Mouse (Mus musculus) thymus, postnatal 14 days (tissue): ENCODE results near the gene Aldh1a2.
A peak's percentile ranks its signal among the peaks of the same experiment; 100 is the strongest.

Experiments
- DNase-seq: peaks from one replicate; pipeline ENCODE4 v3.0.0; 2021

Aldh1a2 gene

GRCm38 (mm10) chr9:71290730-71291129, 75.1 kb downstream of the Aldh1a2 start:
- no peak for DNase-seq

DNA sequence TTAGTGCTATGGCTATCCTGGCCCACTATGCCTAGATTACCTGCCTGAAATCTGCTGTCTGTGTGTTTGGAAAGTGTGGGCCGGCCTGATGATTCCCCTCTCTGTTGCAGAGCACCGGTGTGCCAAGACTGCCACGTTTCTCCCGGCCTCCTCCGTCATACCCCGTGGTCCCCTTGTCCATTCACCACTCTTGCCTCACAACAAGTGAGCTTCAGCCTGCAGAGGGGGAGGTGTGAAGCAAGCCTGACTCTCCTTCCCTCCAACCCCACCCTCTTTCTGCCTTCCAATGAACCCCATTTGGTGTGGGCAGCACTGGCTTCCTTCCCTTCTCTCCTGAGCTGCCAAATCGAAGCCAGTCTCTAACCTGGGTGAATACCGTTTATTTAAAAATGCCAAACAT, 79.9 kb downstream of the Aldh1a2 start:
- DNase-seq: no peak

DNA sequence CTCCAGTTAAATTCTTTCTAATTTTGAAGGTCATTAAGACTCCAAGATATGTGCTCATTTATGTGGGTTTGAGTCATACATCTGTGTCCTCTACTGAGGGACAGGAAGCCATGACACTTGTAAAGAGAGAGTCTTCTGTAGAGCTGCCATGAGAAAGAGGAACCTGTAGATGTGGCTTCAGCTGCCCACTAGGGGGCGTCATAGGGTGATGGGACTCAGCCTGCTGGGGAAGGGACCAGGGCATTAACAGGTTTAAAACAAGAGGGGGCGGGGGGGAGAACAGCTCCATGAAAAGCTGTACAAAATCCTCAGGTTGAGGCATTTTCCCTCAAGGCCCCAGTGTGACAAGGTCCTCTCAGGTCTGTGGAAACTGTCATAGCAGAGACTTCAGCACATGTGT, 88.0 kb downstream of the Aldh1a2 start:
- DNase-seq: peak; percentile 5

DNA sequence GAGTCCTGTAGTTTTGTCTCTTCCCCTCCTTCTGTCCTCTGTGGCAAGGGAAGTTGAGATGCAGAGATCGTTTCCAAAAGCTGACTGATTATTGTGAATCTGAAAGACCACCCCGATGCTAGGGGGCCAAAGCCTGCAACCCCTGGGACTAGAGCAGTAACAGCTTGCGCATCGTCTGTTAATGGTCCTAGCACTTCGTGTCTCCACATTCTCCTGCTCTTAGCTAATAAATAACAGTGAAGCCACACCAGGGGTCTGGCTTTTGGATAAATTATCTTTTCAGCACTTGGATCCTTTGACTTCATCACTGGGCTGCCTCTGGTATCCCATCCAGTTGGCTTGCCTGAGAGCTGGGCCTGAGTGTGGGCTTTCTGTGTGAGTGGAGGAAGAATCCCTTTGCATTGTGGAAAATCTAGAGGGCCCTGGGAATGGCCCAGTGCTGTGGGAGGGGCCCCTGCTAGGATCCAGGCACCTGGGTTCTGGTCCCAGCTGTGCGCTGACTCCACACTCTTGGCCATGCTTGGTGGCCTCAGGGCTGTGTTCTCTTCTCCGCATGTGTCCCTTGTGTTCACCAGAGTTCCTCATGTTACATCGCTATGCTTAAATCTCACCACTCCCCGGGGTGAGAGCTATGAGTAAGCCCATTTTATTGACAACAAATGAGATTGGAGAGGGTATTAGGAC, 91.7 kb downstream of the Aldh1a2 start:
- DNase-seq: no peak

DNA sequence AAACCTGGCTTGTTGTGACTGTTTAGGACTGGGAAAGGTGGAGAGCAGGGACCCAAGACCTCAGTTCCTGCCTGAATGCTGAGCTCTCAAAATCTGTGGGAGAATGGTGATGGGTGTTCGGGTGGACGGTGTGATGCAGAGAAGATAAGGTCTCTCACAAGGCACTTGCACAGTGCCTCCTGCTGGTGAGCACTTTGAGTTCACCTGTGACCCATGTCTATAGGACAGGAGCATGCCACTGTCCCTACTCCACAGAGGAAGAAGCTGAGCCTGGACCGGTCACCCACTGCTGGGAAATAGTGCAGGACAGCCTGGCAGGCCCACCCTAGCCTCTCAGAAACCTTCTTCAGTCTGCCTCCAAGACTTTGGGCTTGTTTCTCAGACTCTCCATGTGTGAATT, 100.4 kb downstream of the Aldh1a2 start:
- DNase-seq: no peak

- no peak for DNase-seq
Measured at GRCm38 (mm10) chr9:71317096-71317920, 101.7 kb downstream of the Aldh1a2 start.

DNA sequence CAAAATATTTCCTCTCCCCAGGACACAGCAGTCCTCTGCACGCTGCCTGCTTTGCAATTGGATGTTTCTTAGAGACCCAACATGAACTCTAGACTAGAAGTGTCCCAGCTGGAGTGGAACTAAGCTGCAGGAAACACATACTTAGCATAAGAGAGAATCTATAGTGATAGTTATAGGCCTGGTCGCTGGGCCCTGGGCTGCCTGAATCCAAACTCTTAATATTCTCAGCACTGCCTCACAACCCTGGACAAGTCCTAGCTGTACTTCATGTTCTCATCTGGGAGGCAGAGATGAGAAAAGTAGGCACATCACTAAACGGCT, 102.3 kb downstream of the Aldh1a2 start:
- no peak for DNase-seq

- DNase-seq: no peak
Measured at GRCm38 (mm10) chr9:71319776-71320175, 104.2 kb downstream of the Aldh1a2 start.

DNA sequence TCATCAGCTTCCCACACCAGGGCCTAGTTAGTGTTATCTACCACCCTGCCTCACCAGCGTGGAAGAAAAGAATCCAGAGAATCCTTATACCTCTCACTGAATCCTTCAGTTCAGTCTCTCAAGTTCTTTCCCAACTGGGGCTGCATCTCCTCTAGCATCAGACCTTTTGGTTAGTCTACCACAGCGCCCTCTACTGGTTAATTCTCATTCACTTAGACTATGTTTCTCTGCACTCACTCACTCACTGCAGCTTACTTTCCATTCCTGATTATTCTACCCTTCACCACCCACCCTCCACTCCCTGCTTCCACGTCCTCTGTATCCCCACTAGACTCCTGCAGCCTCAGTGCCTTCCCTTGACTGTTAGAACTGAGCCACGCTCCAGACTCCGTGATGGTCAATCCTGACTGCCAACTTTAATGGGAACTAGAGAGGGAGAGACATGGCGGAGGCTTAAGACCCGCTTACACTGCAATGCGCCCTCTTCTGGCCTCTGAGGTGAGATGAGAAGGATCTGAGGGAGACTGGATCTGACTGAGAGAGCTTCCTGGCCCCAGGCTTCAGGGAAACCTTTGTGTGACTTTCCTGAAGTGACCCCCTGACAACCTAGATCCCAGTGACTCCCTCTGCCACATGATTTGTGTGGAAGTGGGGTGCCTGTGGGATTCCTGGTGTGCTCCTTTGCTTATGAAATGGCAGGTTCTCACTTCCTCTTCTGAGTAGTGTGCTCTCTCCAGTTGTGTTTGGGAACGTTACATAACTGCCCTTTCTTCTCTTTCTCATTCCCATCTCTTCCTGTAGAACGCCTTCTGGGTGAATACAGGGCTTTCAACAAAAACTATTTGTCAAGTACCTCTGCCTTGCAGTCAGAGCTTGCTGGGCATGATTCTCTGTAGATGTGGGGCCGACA, 104.9 kb downstream of the Aldh1a2 start:
- DNase-seq: peak; percentile 7

GRCm38 (mm10) chr9:71321436-71321835, 105.8 kb downstream of the Aldh1a2 start:
- DNase-seq: no peak

DNA sequence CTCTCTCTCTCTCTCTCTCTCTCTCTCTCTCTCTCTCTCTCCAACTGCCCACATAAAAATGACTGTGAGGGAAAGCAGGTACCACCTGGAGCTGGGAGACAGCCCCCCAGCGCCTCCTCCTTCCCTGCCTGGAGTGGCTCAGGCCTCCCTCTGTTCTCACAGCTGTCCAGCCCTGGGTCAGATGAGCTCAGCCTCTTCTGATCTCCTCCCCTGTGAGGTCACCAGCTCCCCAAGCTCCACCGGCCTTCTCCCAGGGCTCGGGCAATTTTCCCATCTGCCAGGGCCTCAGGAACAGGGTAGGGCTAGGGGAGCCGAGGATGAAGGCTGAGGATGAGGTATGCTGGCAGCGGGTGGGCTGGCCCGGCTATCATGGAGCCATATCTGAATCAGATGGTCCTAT, 106.3 kb downstream of the Aldh1a2 start:
- no peak for DNase-seq

DNA sequence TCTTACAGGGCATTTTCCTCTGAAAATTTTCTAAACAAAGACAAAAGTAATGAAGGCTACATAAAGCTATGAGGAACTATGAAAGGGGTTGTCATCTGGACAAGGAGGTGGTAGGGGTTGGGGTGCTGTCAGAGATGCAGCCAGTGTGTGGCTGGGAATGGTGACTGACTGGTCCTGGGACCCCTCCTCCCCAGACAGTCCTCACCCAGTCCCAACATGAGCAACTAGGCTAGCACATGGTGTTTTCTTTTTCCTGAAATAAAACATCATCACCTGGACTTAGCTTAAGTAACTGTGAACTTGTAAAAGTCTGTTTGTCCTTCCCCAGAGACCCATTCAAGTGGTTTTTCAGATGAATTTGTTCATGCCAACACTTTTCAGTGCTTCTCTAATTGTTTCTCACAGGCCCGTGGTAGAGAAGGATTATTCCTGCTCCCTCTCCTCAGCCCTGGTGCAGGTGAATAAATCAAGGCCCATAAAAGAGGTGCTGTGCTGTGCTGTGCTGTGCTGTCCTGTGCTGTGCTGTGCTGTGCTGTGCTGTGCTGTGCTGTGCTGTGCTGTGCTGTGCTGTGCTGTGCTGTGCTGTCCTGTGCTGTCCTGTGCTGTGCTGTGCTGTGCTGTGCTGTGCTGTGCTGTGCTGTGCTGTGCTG, 107.8 kb downstream of the Aldh1a2 start:
- DNase-seq: no peak

GRCm38 (mm10) chr9:71324060-71324459, 108.5 kb downstream of the Aldh1a2 start:
- no peak for DNase-seq

DNA sequence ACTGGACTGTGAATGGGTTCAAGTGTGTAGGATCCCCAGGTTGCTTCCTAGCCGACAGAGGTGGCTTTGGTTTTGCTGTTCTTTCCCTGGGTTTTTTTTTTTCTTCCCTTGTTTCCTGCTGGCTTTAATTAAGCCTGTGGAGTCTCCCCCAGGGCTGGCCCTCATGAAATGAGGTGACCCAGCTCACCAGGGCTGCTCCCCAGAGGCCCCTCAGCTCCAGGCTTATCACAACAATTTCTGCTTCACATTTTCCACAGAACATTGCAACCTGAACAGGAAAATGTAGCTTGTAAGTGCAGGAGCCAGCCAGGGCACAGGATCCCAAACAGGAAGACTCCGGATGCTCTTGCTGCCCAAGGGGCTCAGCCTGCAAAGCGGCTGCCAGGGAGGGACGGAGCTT, 110.7 kb downstream of the Aldh1a2 start:
- DNase-seq: no peak

- DNase-seq: no peak
Measured at GRCm38 (mm10) chr9:71331661-71332060, 116.1 kb downstream of the Aldh1a2 start.

- no peak for DNase-seq
Measured at GRCm38 (mm10) chr9:71336674-71337073, 121.1 kb downstream of the Aldh1a2 start.

GRCm38 (mm10) chr9:71337425-71337824, 121.8 kb downstream of the Aldh1a2 start:
- no peak for DNase-seq

DNA sequence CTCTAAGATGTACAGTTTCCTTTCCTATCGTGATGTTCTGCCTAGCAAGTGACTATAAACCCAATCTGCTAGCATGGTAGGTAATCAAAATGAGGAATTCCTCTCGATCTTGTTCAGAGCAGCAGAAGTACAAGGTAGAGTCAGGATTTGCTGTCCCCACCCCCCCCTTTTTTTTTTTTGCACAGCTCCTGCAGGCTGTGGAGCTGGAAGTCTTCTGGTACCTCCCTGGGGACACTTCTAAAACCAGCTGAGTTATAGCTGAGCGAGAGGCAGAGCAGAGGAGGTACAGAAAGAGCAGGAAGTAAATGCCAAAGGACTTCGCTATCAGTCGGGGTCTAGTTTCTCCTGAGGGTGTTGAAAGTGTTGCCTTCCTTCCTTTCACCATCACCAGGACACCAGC, 124.5 kb downstream of the Aldh1a2 start:
- no peak for DNase-seq
